Mouse (Mus musculus): ENCODE measurements around the gene Dbn1. TPM values are rescaled to one million over a fixed set of nuclear protein-coding genes. Genes with fewer than 3 reads are reported as not detected.

The Dbn1 gene
- polyA plus RNA-seq, 1 experiment from 2014 or later, result 91.2 TPM

DNA sequence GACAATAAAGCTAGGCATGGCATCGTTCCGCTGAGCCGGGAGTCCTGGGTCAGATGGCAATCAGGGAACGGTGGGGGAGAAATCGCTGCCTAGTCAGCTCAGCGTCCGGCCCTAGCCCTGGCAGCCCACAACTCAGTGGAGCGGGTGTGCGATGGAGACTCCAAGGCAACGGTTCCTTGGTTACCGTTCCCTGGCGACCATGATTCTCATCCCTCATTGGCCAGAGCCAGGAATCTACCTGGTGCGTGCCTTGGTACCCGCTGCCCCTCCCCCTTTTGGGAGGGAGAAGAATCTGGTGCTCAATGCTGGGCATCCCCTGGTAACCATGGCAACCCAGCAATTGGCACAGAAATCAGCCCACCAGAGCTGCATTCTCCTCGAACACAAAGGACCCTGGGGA, 4.3 kb downstream of the Dbn1 start:
- 52% methylated on average over 15 of the region's 15 CpGs for WGBS

DNA sequence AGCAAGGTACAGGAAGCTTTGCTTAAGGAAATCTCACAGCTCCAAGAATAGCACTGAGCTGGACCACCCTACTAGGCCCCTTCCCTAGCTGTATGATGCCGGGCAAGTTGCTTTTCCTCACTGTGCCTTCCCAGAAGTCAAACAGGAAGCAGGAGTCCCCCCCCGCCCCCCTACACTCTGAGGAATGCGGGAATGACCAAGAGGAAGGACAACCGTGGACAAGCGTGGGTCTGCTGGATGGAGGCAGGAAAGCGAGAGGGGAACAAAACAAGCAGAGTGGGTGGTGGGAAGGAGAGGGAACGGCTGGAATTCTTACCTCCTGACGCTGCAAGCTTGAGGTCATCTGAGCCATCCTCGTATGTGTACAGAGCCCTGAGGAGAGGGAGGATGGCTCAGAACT, 4.8 kb downstream of the Dbn1 start:
- peak overlapping the region; percentile 61 for H3K27ac ChIP-seq (ENCODE audit: low read length)
- H3K4me3 ChIP-seq (ENCODE audit: low read length), result no peak overlapping the region
- WGBS, result 44% methylated on average over 9 of the region's 9 CpGs
- peak overlapping the region; percentile 11 for H3K9ac ChIP-seq (ENCODE audit: low read depth, low read length)
- no peaks in the 10 kb centered on the region for H3K27me3 ChIP-seq (replicated peaks; ENCODE audit: control insufficient read depth, insufficient read depth, low read length)
- H3K4me2 ChIP-seq (ENCODE audit: low read depth, low read length), result no peak overlapping the region
- H3K4me1 ChIP-seq (ENCODE audit: control insufficient read depth, insufficient read depth, low read length), result peaks cover 41% of the 10 kb centered on the region
- no peaks in the 10 kb centered on the region for H3K9me3 ChIP-seq (ENCODE audit: control insufficient read depth, low read length)
- H3K36me3 ChIP-seq (ENCODE audit: control insufficient read depth, insufficient read depth, low read length), result peaks cover 3% of the 10 kb centered on the region; the same call in 1 of the 2 replicates
- ATAC-seq, result no peak

More for the DNA sequence above, 4.3 kb downstream of the Dbn1 start:
- Histone ChIP-seq H3K27ac (ENCODE audit: low read length) (peak overlapping the region; percentile 61), H3K9ac (ENCODE audit: low read depth, low read length) (peak overlapping the region; percentile 11; the same call in 1 of the 2 replicates), H3K36me3 (ENCODE audit: control insufficient read depth, insufficient read depth, low read length) (peaks cover 3% of the 10 kb centered on the region; the same call in 1 of the 2 replicates), H3K4me2 (ENCODE audit: low read depth, low read length) (no peak overlapping the region), H3K9me3 (ENCODE audit: control insufficient read depth, low read length) (no peaks in the 10 kb centered on the region), H3K27me3 (replicated peaks; ENCODE audit: control insufficient read depth, insufficient read depth, low read length) (no peaks in the 10 kb centered on the region), H3K4me3 (ENCODE audit: low read length) (no peak overlapping the region), H3K4me1 (ENCODE audit: control insufficient read depth, insufficient read depth, low read length) (peaks cover 41% of the 10 kb centered on the region)
- ATAC-seq, result no peak

DNA sequence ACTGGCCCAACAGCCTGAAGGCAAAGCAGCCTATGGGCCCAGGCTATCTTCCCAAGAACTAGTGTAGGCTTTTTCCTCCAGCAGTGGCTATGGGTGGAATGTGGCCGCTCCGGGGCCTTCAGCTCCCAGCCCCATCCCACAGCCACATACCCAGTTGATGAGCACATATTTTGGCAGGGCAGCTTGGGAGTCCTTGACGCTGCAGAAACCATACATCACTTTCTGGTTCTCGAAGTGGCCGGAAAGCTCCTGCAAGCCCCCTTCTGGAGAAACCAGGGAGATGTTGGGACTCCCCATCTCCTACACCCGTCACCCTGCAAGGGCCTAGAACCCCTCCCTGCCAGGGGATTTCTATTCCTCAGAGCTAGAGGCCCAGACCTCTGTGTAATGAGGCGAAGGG, 5.4 kb downstream of the Dbn1 start:
- Histone ChIP-seq H3K4me3 (ENCODE audit: low read length) (no peak overlapping the region), H3K36me3 (ENCODE audit: control insufficient read depth, insufficient read depth, low read length) (peaks cover 3% of the 10 kb centered on the region; the same call in 1 of the 2 replicates), H3K4me1 (ENCODE audit: control insufficient read depth, insufficient read depth, low read length) (peaks cover 41% of the 10 kb centered on the region), H3K27me3 (replicated peaks; ENCODE audit: control insufficient read depth, insufficient read depth, low read length) (no peaks in the 10 kb centered on the region), H3K4me2 (ENCODE audit: low read depth, low read length) (no peak overlapping the region), H3K9ac (ENCODE audit: low read depth, low read length) (0 out of 2 replicates have a peak overlapping the region, but pooled peaks have one; percentile 11), H3K27ac (ENCODE audit: low read length) (peak overlapping the region; percentile 79), H3K9me3 (ENCODE audit: control insufficient read depth, low read length) (no peaks in the 10 kb centered on the region)
- peak; percentile 34 for ATAC-seq
- WGBS, result 53% methylated on average over 7 of the region's 7 CpGs

DNA sequence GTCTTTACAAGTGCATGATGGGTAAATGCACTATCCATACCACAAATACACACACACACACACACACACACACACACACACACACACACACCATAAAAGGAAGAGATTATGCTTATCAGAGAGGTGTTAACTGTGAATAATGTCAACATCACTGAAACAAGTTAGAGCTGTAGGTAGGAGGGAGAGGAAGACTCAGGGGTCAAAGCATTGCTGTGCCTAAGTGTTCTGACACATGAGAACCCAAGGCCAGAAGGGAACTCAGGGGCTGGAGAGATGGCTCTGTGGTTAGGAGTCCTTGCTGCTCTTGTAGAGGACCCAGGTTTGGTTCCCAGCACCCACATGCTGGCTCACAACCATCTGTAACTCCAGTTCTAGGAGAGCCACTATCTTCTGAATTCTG, 8.0 kb downstream of the Dbn1 start:
- H3K4me1 ChIP-seq (ENCODE audit: control insufficient read depth, insufficient read depth, low read length), result peaks cover 24% of the 10 kb centered on the region
- no peak overlapping the region for H3K4me3 ChIP-seq (ENCODE audit: low read length)
- peaks cover 5% of the 10 kb centered on the region; the same call in 1 of the 2 replicates for H3K36me3 ChIP-seq (ENCODE audit: control insufficient read depth, insufficient read depth, low read length)
- H3K27me3 ChIP-seq (replicated peaks; ENCODE audit: control insufficient read depth, insufficient read depth, low read length), result no peaks in the 10 kb centered on the region
- ATAC-seq, result no peak
- H3K4me2 ChIP-seq (ENCODE audit: low read depth, low read length), result no peak overlapping the region
- H3K9ac ChIP-seq (ENCODE audit: low read depth, low read length), result no peak overlapping the region
- no peaks in the 10 kb centered on the region for H3K9me3 ChIP-seq (ENCODE audit: control insufficient read depth, low read length)
- no peak overlapping the region for H3K27ac ChIP-seq (ENCODE audit: low read length)

DNA sequence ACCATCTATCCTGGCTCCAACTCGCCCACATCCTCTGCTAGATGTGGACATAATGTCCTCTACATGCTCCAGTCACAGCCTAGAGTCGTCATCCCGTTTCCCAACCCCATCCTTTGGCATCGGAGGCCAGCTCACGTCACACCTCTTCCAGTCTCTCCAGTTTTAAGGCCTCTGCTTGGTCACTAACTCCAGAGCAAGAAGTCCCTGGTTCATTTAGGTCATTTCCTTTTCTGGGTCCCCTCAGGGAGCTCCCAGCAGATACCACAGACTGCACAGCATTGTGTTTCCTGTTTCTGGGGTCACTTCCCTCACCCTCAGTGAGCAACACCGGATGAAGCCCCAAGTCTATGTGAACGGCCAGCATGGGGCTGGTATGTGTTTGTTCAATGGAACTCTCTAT, 8.9 kb downstream of the Dbn1 start:
- Histone ChIP-seq H3K4me3 (ENCODE audit: low read length) (no peak overlapping the region), H3K9me3 (ENCODE audit: control insufficient read depth, low read length) (no peaks in the 10 kb centered on the region), H3K27ac (ENCODE audit: low read length) (no peak overlapping the region), H3K4me2 (ENCODE audit: low read depth, low read length) (no peak overlapping the region), H3K4me1 (ENCODE audit: control insufficient read depth, insufficient read depth, low read length) (peaks cover 19% of the 10 kb centered on the region), H3K27me3 (replicated peaks; ENCODE audit: control insufficient read depth, insufficient read depth, low read length) (no peaks in the 10 kb centered on the region), H3K36me3 (ENCODE audit: control insufficient read depth, insufficient read depth, low read length) (peaks cover 6% of the 10 kb centered on the region; the same call in 1 of the 2 replicates), H3K9ac (ENCODE audit: low read depth, low read length) (no peak overlapping the region)
- 74% methylated on average over 7 of the region's 7 CpGs for WGBS
- ATAC-seq, result no peak

DNA sequence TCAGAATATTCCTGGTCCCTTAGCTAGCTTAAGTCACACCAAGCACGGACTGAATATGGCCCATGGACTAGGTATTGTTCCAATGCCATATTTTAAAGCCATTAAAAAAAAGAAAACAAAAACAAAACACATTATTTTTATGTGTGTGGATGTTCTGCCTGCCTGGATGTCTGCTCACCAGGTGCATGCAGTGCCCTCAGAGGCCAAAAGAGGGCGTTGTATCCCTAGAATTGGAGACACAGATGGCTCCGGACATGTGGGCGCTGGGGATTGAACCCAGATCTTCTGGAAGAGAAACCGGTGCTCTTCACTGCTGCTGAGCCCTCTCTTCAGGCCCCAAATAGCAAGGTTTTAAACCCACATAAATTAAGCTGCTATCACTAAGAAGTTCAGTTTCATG, 9.9 kb downstream of the Dbn1 start:
- Histone ChIP-seq H3K36me3 (ENCODE audit: control insufficient read depth, insufficient read depth, low read length) (peaks cover 6% of the 10 kb centered on the region; the same call in 1 of the 2 replicates), H3K27ac (ENCODE audit: low read length) (no peak overlapping the region)

DNA sequence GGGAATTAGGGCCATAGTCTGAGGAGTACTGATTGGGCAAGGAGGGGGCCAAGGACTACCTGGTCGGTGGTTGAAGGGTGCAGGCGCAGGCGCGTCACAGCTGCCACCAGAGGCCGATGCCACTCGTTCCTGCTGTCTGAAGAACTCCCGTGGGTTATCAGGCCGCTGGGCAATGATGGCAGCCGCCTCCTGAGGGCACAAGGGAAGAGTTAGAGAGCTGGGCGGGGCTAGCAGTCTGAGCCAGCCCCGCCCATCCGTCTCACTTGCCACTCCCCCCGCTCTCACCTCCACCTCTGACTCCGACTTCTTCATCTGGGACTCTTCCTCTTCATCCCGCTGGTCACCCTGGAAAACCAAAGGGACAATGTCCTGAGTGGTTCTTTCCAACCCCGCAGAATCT, 10.4 kb downstream of the Dbn1 start:
- H3K9ac ChIP-seq (ENCODE audit: low read depth, low read length), result no peak overlapping the region
- H3K4me2 ChIP-seq (ENCODE audit: low read depth, low read length), result no peak overlapping the region
- H3K27ac ChIP-seq (ENCODE audit: low read length), result no peak overlapping the region
- no peaks in the 10 kb centered on the region for H3K27me3 ChIP-seq (replicated peaks; ENCODE audit: control insufficient read depth, insufficient read depth, low read length)
- peaks cover 10% of the 10 kb centered on the region for H3K4me1 ChIP-seq (ENCODE audit: control insufficient read depth, insufficient read depth, low read length)
- 77% methylated on average over 16 of the region's 16 CpGs for WGBS
- no peak overlapping the region for H3K4me3 ChIP-seq (ENCODE audit: low read length)
- H3K36me3 ChIP-seq (ENCODE audit: control insufficient read depth, insufficient read depth, low read length), result peaks cover 6% of the 10 kb centered on the region; the same call in 1 of the 2 replicates
- H3K9me3 ChIP-seq (ENCODE audit: control insufficient read depth, low read length), result no peaks in the 10 kb centered on the region
- ATAC-seq, result no peak

More for the DNA sequence above, 9.9 kb downstream of the Dbn1 start:
- no peak overlapping the region for H3K9ac ChIP-seq (ENCODE audit: low read depth, low read length)
- H3K9me3 ChIP-seq (ENCODE audit: control insufficient read depth, low read length), result no peaks in the 10 kb centered on the region
- 54% methylated on average over 5 of the region's 5 CpGs for WGBS
- no peaks in the 10 kb centered on the region for H3K27me3 ChIP-seq (replicated peaks; ENCODE audit: control insufficient read depth, insufficient read depth, low read length)
- no peak overlapping the region for H3K4me2 ChIP-seq (ENCODE audit: low read depth, low read length)
- no peak overlapping the region for H3K4me3 ChIP-seq (ENCODE audit: low read length)
- peaks cover 14% of the 10 kb centered on the region for H3K4me1 ChIP-seq (ENCODE audit: control insufficient read depth, insufficient read depth, low read length)
- ATAC-seq, result no peak

DNA sequence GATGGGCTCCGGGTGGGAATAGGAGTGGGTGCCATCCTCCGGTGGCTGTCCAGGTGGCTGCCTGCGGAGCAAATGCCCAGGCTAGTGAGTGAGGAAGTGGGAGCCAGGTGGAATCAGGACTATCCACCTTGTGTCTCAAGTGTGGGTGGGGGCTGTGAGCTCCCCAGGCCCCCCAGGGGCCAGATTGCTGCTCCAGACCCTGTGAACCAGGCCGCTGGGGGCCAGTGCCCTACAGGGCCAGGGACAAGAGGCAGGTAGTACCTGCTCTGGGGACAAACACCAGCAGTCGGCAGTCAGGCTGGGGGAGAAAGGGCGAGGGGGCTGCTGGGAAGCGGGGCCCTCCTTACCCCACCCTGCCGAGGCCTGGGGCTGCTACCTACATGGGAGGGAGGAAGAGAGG, 11.7 kb downstream of the Dbn1 start:
- Histone ChIP-seq H3K4me2 (ENCODE audit: low read depth, low read length) (no peak overlapping the region), H3K27ac (ENCODE audit: low read length) (no peak overlapping the region), H3K9ac (ENCODE audit: low read depth, low read length) (no peak overlapping the region), H3K36me3 (ENCODE audit: control insufficient read depth, insufficient read depth, low read length) (peaks cover 6% of the 10 kb centered on the region; the same call in 1 of the 2 replicates), H3K4me1 (ENCODE audit: control insufficient read depth, insufficient read depth, low read length) (peaks cover 3% of the 10 kb centered on the region; the same call in 1 of the 2 replicates), H3K4me3 (ENCODE audit: low read length) (no peak overlapping the region), H3K9me3 (ENCODE audit: control insufficient read depth, low read length) (no peaks in the 10 kb centered on the region), H3K27me3 (replicated peaks; ENCODE audit: control insufficient read depth, insufficient read depth, low read length) (no peaks in the 10 kb centered on the region)
- no peak for ATAC-seq
- 92% methylated on average over 8 of the region's 8 CpGs for WGBS

DNA sequence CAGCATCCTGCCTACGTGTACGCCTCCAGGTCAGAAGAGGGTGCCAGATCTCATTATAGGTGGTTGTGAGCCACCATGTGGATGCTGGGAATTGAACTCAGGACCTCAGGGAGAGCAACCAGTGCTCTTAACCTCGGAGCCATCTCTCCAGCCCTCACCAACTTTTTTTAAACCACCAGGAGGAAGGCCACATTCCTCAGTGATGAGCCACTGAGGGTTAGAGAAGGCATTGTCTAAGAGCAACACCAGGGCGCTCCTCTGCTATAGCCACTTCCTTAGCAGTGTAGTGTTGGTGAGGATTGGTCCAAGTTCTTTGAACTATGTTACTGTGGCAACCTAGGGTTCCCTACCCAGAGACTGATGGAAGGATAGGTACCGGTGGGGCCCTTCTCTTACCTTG, 12.2 kb downstream of the Dbn1 start:
- H3K27ac ChIP-seq (ENCODE audit: low read length), result no peak overlapping the region
- no peak overlapping the region for H3K4me3 ChIP-seq (ENCODE audit: low read length)
- H3K27me3 ChIP-seq (replicated peaks; ENCODE audit: control insufficient read depth, insufficient read depth, low read length), result no peaks in the 10 kb centered on the region
- peaks cover 7% of the 10 kb centered on the region for H3K4me1 ChIP-seq (ENCODE audit: control insufficient read depth, insufficient read depth, low read length)
- ATAC-seq, result no peak
- peaks cover 6% of the 10 kb centered on the region; the same call in 1 of the 2 replicates for H3K36me3 ChIP-seq (ENCODE audit: control insufficient read depth, insufficient read depth, low read length)
- H3K9ac ChIP-seq (ENCODE audit: low read depth, low read length), result no peak overlapping the region
- H3K4me2 ChIP-seq (ENCODE audit: low read depth, low read length), result no peak overlapping the region
- WGBS, result 87% methylated on average over 5 of the region's 5 CpGs
- H3K9me3 ChIP-seq (ENCODE audit: control insufficient read depth, low read length), result no peaks in the 10 kb centered on the region

DNA sequence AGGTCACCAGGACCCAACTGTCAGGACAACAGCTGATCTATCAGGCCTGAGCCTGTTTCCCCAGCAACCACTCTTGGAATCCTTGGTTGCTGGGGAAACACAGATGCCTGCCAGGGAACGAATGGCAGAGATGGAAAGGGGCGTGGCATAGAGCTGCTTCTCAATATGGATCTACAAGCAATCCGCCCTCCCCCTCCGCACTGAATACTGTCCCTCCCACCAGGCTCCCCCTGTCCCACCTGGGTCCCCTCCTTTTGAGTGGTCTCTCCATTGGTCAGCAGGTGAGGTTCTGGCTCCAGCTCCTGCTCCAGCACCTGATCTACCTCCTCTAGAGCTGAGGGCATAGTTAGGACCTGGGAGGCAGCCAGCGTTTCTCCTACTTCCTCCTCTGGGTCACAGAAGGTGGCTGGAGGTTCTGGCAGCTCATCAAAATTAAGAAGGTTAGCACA, 13.3 kb downstream of the Dbn1 start:
- Histone ChIP-seq H3K9ac (ENCODE audit: low read depth, low read length) (no peak overlapping the region), H3K9me3 (ENCODE audit: control insufficient read depth, low read length) (no peaks in the 10 kb centered on the region), H3K4me3 (ENCODE audit: low read length) (no peak overlapping the region), H3K27me3 (replicated peaks; ENCODE audit: control insufficient read depth, insufficient read depth, low read length) (no peaks in the 10 kb centered on the region), H3K36me3 (ENCODE audit: control insufficient read depth, insufficient read depth, low read length) (peaks cover 5% of the 10 kb centered on the region; the same call in 1 of the 2 replicates), H3K4me1 (ENCODE audit: control insufficient read depth, insufficient read depth, low read length) (peaks cover 8% of the 10 kb centered on the region), H3K27ac (ENCODE audit: low read length) (no peak overlapping the region), H3K4me2 (ENCODE audit: low read depth, low read length) (no peak overlapping the region)
- ATAC-seq, result no peak
- 44% methylated on average over 5 of the region's 5 CpGs for WGBS

Data from intestine, embryonic 16.5 days (tissue).